Mouse (Mus musculus) ES-Bruce4 (cell line): ENCODE results near the gene Esrrg.

ENCODE experiments used
- CTCF ChIP-seq: IDR thresholded peaks from one replicate; pipeline ENCODE4 v1.8.1; 2011; ENCODE audit warnings: low read depth, low read length
- EP300 ChIP-seq: IDR thresholded peaks from 2 replicates; pipeline ENCODE4 v1.6.1; 2011; ENCODE audit warnings: low read depth, low read length; ENCODE audit not compliant: insufficient read depth
- POLR2A ChIP-seq: IDR thresholded peaks from one replicate; pipeline ENCODE4 v1.8.1; 2011; ENCODE audit warnings: low read length; ENCODE audit not compliant: insufficient read depth

- TF ChIP-seq POLR2A = no peak
- no peak for TF ChIP-seq CTCF
- TF ChIP-seq EP300 = no peak
These were observed 476.7 kb downstream of the Esrrg start for GRCm38 (mm10) chr1:188085116-188085879.
